Mouse (Mus musculus): Measurements from ENCODE around the gene Olfr1136. TPM values are rescaled to one million over a fixed set of nuclear protein-coding genes. Genes with fewer than 3 reads are reported as not detected.

Gene Olfr1136
- not detected in 2 replicates for polyA plus RNA-seq (2015; fragmentation: Nextera tagmentation; extraction: Ambion mirVana)

- Histone ChIP-seq H3K4me1 (ENCODE audit: control insufficient read depth, low read depth, low read length) (no peaks in the 10 kb centered on the region), H3K4me3 (ENCODE audit: low read depth, low read length) (no peak within 1 kb of the TSS), H3K9me3 (replicated peaks; ENCODE audit: control insufficient read depth, low read length) (no peaks in the 10 kb centered on the region), H3K9ac (ENCODE audit: low read depth, low read length) (no peak within 1 kb of the TSS), H3K27me3 (ENCODE audit: control insufficient read depth, insufficient read depth, low read depth, low read length) (no peaks in the 10 kb centered on the region), H3K27ac (ENCODE audit: low read length) (no peak within 1 kb of the TSS), H3K36me3 (ENCODE audit: control insufficient read depth, insufficient read depth) (no peaks in the 10 kb centered on the region), H3K4me2 (ENCODE audit: low read depth, low read length) (no peak within 1 kb of the TSS)
- ATAC-seq (ENCODE audit: low read depth): no peak
Observed at GRCm38 (mm10) chr2:87693847-87694246, at the start of gene Olfr1136. TSS of gene Olfr1136 (minus strand) at chr2:87693947.

GRCm38 (mm10) chr2:87743452-87743851 lies 49.7 kb upstream of the Olfr1136 start, which contains the start of gene Olfr1140:
TSS of gene Olfr1140 (plus strand) at chr2:87743752.
- no peak within 1 kb of the TSS for H3K27ac ChIP-seq (ENCODE audit: low read length)
- H3K27me3 ChIP-seq (ENCODE audit: control insufficient read depth, insufficient read depth, low read depth, low read length): no peaks in the 10 kb centered on the region
- no peaks in the 10 kb centered on the region for H3K36me3 ChIP-seq (ENCODE audit: control insufficient read depth, insufficient read depth)
- no peaks in the 10 kb centered on the region for H3K9me3 ChIP-seq (replicated peaks; ENCODE audit: control insufficient read depth, low read length)
- H3K4me3 ChIP-seq (ENCODE audit: low read depth, low read length): no peak within 1 kb of the TSS
- no peaks in the 10 kb centered on the region for H3K4me1 ChIP-seq (ENCODE audit: control insufficient read depth, low read depth, low read length)
- WGBS (ENCODE audit: insufficient replicate concordance): 49% methylated on average over 3 of the region's 3 CpGs
- no peak for ATAC-seq (ENCODE audit: low read depth)
- no peak within 1 kb of the TSS for H3K4me2 ChIP-seq (ENCODE audit: low read depth, low read length)
- H3K9ac ChIP-seq (ENCODE audit: low read depth, low read length): no peak within 1 kb of the TSS

- no peak for ATAC-seq (ENCODE audit: low read depth)
- H3K4me1 ChIP-seq (ENCODE audit: control insufficient read depth, low read depth, low read length): no peaks in the 10 kb centered on the region
- no peak within 1 kb of the TSS for H3K4me2 ChIP-seq (ENCODE audit: low read depth, low read length)
- 48% methylated on average over 1 of the region's 1 CpGs for WGBS (ENCODE audit: insufficient replicate concordance)
- no peaks in the 10 kb centered on the region for H3K36me3 ChIP-seq (ENCODE audit: control insufficient read depth, insufficient read depth)
- H3K27ac ChIP-seq (ENCODE audit: low read length): no peak within 1 kb of the TSS
- H3K27me3 ChIP-seq (ENCODE audit: control insufficient read depth, insufficient read depth, low read depth, low read length): no peaks in the 10 kb centered on the region
- H3K9ac ChIP-seq (ENCODE audit: low read depth, low read length): no peak within 1 kb of the TSS
- H3K9me3 ChIP-seq (replicated peaks; ENCODE audit: control insufficient read depth, low read length): no peaks in the 10 kb centered on the region
- H3K4me3 ChIP-seq (ENCODE audit: low read depth, low read length): no peak within 1 kb of the TSS
Observed at GRCm38 (mm10) chr2:87739878-87740277, 46.1 kb upstream of the Olfr1136 start, which contains the start of gene Olfr1138. TSS of gene Olfr1138 (minus strand) at chr2:87739978.

- no peak for ATAC-seq (ENCODE audit: low read depth)
Observed at GRCm38 (mm10) chr2:87713079-87713478, 19.3 kb upstream of the Olfr1136 start, which contains the start of gene Olfr1137. TSS of gene Olfr1137 (minus strand) at chr2:87713179.

GRCm38 (mm10) chr2:87673564-87673963 lies 20.2 kb downstream of the Olfr1136 start, which contains the start of gene Olfr1135:
TSS of gene Olfr1135 (minus strand) at chr2:87673664.
- no peaks in the 10 kb centered on the region for H3K27me3 ChIP-seq (ENCODE audit: control insufficient read depth, insufficient read depth, low read depth, low read length)
- no peaks in the 10 kb centered on the region for H3K4me1 ChIP-seq (ENCODE audit: control insufficient read depth, low read depth, low read length)
- no peak within 1 kb of the TSS for H3K9ac ChIP-seq (ENCODE audit: low read depth, low read length)
- H3K4me2 ChIP-seq (ENCODE audit: low read depth, low read length): no peak within 1 kb of the TSS
- H3K27ac ChIP-seq (ENCODE audit: low read length): no peak within 1 kb of the TSS
- no peaks in the 10 kb centered on the region for H3K36me3 ChIP-seq (ENCODE audit: control insufficient read depth, insufficient read depth)
- ATAC-seq (ENCODE audit: low read depth): no peak
- WGBS (ENCODE audit: insufficient replicate concordance): 0% methylated on average over 1 of the region's 1 CpGs
- H3K4me3 ChIP-seq (ENCODE audit: low read depth, low read length): no peak within 1 kb of the TSS
- H3K9me3 ChIP-seq (replicated peaks; ENCODE audit: control insufficient read depth, low read length): no peaks in the 10 kb centered on the region

More at GRCm38 (mm10) chr2:87713079-87713478, 19.3 kb upstream of the Olfr1136 start, which contains the start of gene Olfr1137:
- Histone ChIP-seq H3K9me3 (replicated peaks; ENCODE audit: control insufficient read depth, low read length) (no peaks in the 10 kb centered on the region), H3K4me1 (ENCODE audit: control insufficient read depth, low read depth, low read length) (no peaks in the 10 kb centered on the region), H3K4me3 (ENCODE audit: low read depth, low read length) (no peak within 1 kb of the TSS), H3K4me2 (ENCODE audit: low read depth, low read length) (no peak within 1 kb of the TSS), H3K9ac (ENCODE audit: low read depth, low read length) (no peak within 1 kb of the TSS), H3K27ac (ENCODE audit: low read length) (no peak within 1 kb of the TSS), H3K27me3 (ENCODE audit: control insufficient read depth, insufficient read depth, low read depth, low read length) (no peaks in the 10 kb centered on the region), H3K36me3 (ENCODE audit: control insufficient read depth, insufficient read depth) (no peaks in the 10 kb centered on the region)

- Histone ChIP-seq H3K27me3 (ENCODE audit: control insufficient read depth, insufficient read depth, low read depth, low read length) (no peaks in the 10 kb centered on the region), H3K9me3 (replicated peaks; ENCODE audit: control insufficient read depth, low read length) (no peaks in the 10 kb centered on the region), H3K36me3 (ENCODE audit: control insufficient read depth, insufficient read depth) (no peaks in the 10 kb centered on the region), H3K4me2 (ENCODE audit: low read depth, low read length) (no peak within 1 kb of the TSS), H3K4me3 (ENCODE audit: low read depth, low read length) (no peak within 1 kb of the TSS), H3K27ac (ENCODE audit: low read length) (no peak within 1 kb of the TSS), H3K4me1 (ENCODE audit: control insufficient read depth, low read depth, low read length) (no peaks in the 10 kb centered on the region), H3K9ac (ENCODE audit: low read depth, low read length) (no peak within 1 kb of the TSS)
- ATAC-seq (ENCODE audit: low read depth): no peak
- WGBS (ENCODE audit: insufficient replicate concordance): 60% methylated on average over 2 of the region's 2 CpGs
Observed at GRCm38 (mm10) chr2:87658360-87658759, 35.4 kb downstream of the Olfr1136 start, which contains the start of gene Olfr1134. TSS of gene Olfr1134 (minus strand) at chr2:87658460.

GRCm38 (mm10) chr2:87647274-87647673 lies 46.5 kb downstream of the Olfr1136 start, which contains the start of gene Olfr1133:
TSS of gene Olfr1133 (minus strand) at chr2:87647374.
- Histone ChIP-seq H3K4me1 (ENCODE audit: control insufficient read depth, low read depth, low read length) (no peaks in the 10 kb centered on the region), H3K9me3 (replicated peaks; ENCODE audit: control insufficient read depth, low read length) (no peaks in the 10 kb centered on the region), H3K27me3 (ENCODE audit: control insufficient read depth, insufficient read depth, low read depth, low read length) (no peaks in the 10 kb centered on the region), H3K36me3 (ENCODE audit: control insufficient read depth, insufficient read depth) (no peaks in the 10 kb centered on the region), H3K27ac (ENCODE audit: low read length) (no peak within 1 kb of the TSS), H3K9ac (ENCODE audit: low read depth, low read length) (no peak within 1 kb of the TSS), H3K4me3 (ENCODE audit: low read depth, low read length) (no peak within 1 kb of the TSS), H3K4me2 (ENCODE audit: low read depth, low read length) (no peak within 1 kb of the TSS)
- ATAC-seq (ENCODE audit: low read depth): no peak

Other genes with a start within 250 kb of the Olfr1136 start
- gene Olfr1126, start 240.0 kb downstream of the Olfr1136 start, polyA plus RNA-seq (2015; fragmentation: Nextera tagmentation; extraction: Ambion mirVana): not detected in 2 replicates
- gene Pramel7, start 196.9 kb downstream of the Olfr1136 start, polyA plus RNA-seq (2015; fragmentation: Nextera tagmentation; extraction: Ambion mirVana): not detected in 2 replicates
- not detected in 2 replicates for gene Pramel6, start 187.4 kb downstream of the Olfr1136 start, polyA plus RNA-seq (2015; fragmentation: Nextera tagmentation; extraction: Ambion mirVana)
- not detected in 2 replicates for gene Olfr153, start 162.2 kb downstream of the Olfr1136 start, polyA plus RNA-seq (2015; fragmentation: Nextera tagmentation; extraction: Ambion mirVana)
- not detected in 2 replicates for gene Olfr1128, start 148.4 kb downstream of the Olfr1136 start, polyA plus RNA-seq (2015; fragmentation: Nextera tagmentation; extraction: Ambion mirVana)
- not detected in 2 replicates for gene Olfr1129, start 120.0 kb downstream of the Olfr1136 start, polyA plus RNA-seq (2015; fragmentation: Nextera tagmentation; extraction: Ambion mirVana)
- gene Olfr1130, start 87.7 kb downstream of the Olfr1136 start, polyA plus RNA-seq (2015; fragmentation: Nextera tagmentation; extraction: Ambion mirVana): not detected in 2 replicates
- gene Olfr1131, start 66.8 kb downstream of the Olfr1136 start, polyA plus RNA-seq (2015; fragmentation: Nextera tagmentation; extraction: Ambion mirVana): not detected in 2 replicates
- not detected in 2 replicates for gene Olfr1132, start 56.4 kb downstream of the Olfr1136 start, polyA plus RNA-seq (2015; fragmentation: Nextera tagmentation; extraction: Ambion mirVana)
- gene Olfr1133, start 46.6 kb downstream of the Olfr1136 start, polyA plus RNA-seq (2015; fragmentation: Nextera tagmentation; extraction: Ambion mirVana): not detected in 2 replicates
- not detected in 2 replicates for gene Olfr1134, start 35.5 kb downstream of the Olfr1136 start, polyA plus RNA-seq (2015; fragmentation: Nextera tagmentation; extraction: Ambion mirVana)
- not detected in 2 replicates for gene Olfr1135, start 20.3 kb downstream of the Olfr1136 start, polyA plus RNA-seq (2015; fragmentation: Nextera tagmentation; extraction: Ambion mirVana)
- not detected in 2 replicates for gene Olfr1137, start 19.2 kb upstream of the Olfr1136 start, polyA plus RNA-seq (2015; fragmentation: Nextera tagmentation; extraction: Ambion mirVana)
- gene Olfr1138, start 46.0 kb upstream of the Olfr1136 start, polyA plus RNA-seq (2015; fragmentation: Nextera tagmentation; extraction: Ambion mirVana): not detected in 2 replicates
- not detected in 2 replicates for gene Olfr1140, start 49.8 kb upstream of the Olfr1136 start, polyA plus RNA-seq (2015; fragmentation: Nextera tagmentation; extraction: Ambion mirVana)
- not detected in 2 replicates for gene Olfr1141, start 60.0 kb upstream of the Olfr1136 start, polyA plus RNA-seq (2015; fragmentation: Nextera tagmentation; extraction: Ambion mirVana)
- not detected in 2 replicates for gene Olfr152, start 85.5 kb upstream of the Olfr1136 start, polyA plus RNA-seq (2015; fragmentation: Nextera tagmentation; extraction: Ambion mirVana)
- gene Olfr1143, start 106.6 kb upstream of the Olfr1136 start, polyA plus RNA-seq (2015; fragmentation: Nextera tagmentation; extraction: Ambion mirVana): not detected in 2 replicates
- gene Olfr1145, start 115.9 kb upstream of the Olfr1136 start, polyA plus RNA-seq (2015; fragmentation: Nextera tagmentation; extraction: Ambion mirVana): not detected in 2 replicates
- not detected in 2 replicates for gene Olfr1148, start 136.6 kb upstream of the Olfr1136 start, polyA plus RNA-seq (2015; fragmentation: Nextera tagmentation; extraction: Ambion mirVana)
- gene Olfr1150-ps1, start 150.0 kb upstream of the Olfr1136 start, polyA plus RNA-seq (2015; fragmentation: Nextera tagmentation; extraction: Ambion mirVana): not detected in 2 replicates
- gene Olfr1151, start 161.9 kb upstream of the Olfr1136 start, polyA plus RNA-seq (2015; fragmentation: Nextera tagmentation; extraction: Ambion mirVana): not detected in 2 replicates
- gene Olfr1152, start 172.5 kb upstream of the Olfr1136 start, polyA plus RNA-seq (2015; fragmentation: Nextera tagmentation; extraction: Ambion mirVana): not detected in 2 replicates
- not detected in 2 replicates for gene Olfr1153, start 201.0 kb upstream of the Olfr1136 start, polyA plus RNA-seq (2015; fragmentation: Nextera tagmentation; extraction: Ambion mirVana)
- not detected in 2 replicates for gene Olfr1154, start 211.2 kb upstream of the Olfr1136 start, polyA plus RNA-seq (2015; fragmentation: Nextera tagmentation; extraction: Ambion mirVana)

Measured in liver, embryonic 16.5 days (tissue).